Mouse (Mus musculus): ENCODE results near the gene Dnah2. TPM values are rescaled to one million over a fixed set of nuclear protein-coding genes. Genes with fewer than 3 reads are reported as not detected.
"Not testable (repeated sequence)": the region's sequence is repeated elsewhere in the genome, so short reads cannot be mapped to it uniquely, and the experiment has no call there.

Gene Dnah2
- polyA plus RNA-seq, 1 experiment from 2014 or later = 0.90 TPM

DNA sequence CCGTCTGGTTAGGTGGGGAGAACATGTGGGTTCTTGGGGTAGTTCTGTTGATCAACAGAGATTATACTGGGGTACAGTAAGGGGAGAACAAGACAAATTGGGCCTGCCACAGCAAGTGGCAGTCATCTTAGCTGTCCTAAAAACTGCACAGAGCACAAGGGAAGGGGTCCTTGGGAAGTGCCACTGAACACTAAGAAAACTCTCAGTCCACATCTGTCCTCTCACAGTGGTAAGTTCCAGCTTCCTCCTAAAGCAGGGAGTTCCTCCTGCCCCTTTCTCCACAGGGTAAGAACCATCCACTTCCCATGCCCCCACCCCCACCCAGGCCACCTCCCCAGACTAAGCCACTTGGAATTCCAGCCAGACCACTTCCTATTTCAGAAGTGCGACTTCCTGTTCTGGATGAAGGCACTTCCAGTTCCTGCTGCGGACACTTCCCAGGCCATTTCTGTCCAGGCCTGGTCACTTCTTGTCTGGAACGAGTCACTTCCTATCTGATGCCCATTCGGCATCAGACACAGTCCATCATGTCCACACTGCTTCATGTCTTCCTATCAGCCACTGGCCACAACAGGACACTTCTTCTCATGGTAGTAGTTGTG lies 5.7 kb upstream of the Dnah2 start:
- Histone ChIP-seq H3K4me2 (replicated peaks; ENCODE audit: low read depth, low read length) (no peak overlapping the region), H3K36me3 (ENCODE audit: insufficient read depth, low read length) (no peaks in the 10 kb centered on the region), H3K4me3 (ENCODE audit: low read length) (no peak overlapping the region), H3K4me1 (ENCODE audit: insufficient read depth, low read length) (peaks cover 15% of the 10 kb centered on the region), H3K27me3 (ENCODE audit: insufficient read depth, low read length) (no peaks in the 10 kb centered on the region), H3K27ac (ENCODE audit: low read length) (no peak overlapping the region), H3K9ac (replicated peaks; ENCODE audit: low read length) (no peak overlapping the region), H3K9me3 (ENCODE audit: low read length) (no peaks in the 10 kb centered on the region)
- 80% methylated on average over 5 of the region's 5 CpGs for WGBS
- no peak for ATAC-seq (ENCODE audit: low FRiP score, low TSS enrichment)

DNA sequence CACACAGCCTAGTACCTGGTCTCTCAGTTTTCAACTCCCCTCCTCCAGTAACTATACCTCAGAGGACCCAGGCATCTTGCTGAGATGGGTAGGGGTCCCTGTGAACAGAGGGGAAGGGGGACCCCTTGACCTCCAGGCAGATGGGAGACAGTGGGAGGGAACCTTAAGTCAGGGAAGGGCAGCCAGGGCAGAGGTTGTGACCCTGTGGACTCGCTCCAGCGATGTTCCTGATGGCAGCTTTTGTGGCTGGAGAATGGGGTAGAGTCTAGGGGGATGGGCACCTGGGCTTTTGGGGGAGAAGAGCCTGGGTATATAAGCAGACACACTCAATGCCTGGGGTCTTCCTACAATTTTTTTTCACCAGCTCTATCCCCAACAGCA lies 4.4 kb upstream of the Dnah2 start:
- Histone ChIP-seq H3K9me3 (ENCODE audit: low read length) (no peaks in the 10 kb centered on the region), H3K36me3 (ENCODE audit: insufficient read depth, low read length) (no peaks in the 10 kb centered on the region), H3K27me3 (ENCODE audit: insufficient read depth, low read length) (no peaks in the 10 kb centered on the region), H3K4me3 (ENCODE audit: low read length) (no peak overlapping the region), H3K9ac (replicated peaks; ENCODE audit: low read length) (no peak overlapping the region), H3K4me1 (ENCODE audit: insufficient read depth, low read length) (peaks cover 9% of the 10 kb centered on the region; the same call in 1 of the 2 replicates), H3K27ac (ENCODE audit: low read length) (no peak overlapping the region), H3K4me2 (replicated peaks; ENCODE audit: low read depth, low read length) (no peak overlapping the region)
- ATAC-seq (ENCODE audit: low FRiP score, low TSS enrichment) = no peak
- WGBS = 16% methylated on average over 2 of the region's 2 CpGs

DNA sequence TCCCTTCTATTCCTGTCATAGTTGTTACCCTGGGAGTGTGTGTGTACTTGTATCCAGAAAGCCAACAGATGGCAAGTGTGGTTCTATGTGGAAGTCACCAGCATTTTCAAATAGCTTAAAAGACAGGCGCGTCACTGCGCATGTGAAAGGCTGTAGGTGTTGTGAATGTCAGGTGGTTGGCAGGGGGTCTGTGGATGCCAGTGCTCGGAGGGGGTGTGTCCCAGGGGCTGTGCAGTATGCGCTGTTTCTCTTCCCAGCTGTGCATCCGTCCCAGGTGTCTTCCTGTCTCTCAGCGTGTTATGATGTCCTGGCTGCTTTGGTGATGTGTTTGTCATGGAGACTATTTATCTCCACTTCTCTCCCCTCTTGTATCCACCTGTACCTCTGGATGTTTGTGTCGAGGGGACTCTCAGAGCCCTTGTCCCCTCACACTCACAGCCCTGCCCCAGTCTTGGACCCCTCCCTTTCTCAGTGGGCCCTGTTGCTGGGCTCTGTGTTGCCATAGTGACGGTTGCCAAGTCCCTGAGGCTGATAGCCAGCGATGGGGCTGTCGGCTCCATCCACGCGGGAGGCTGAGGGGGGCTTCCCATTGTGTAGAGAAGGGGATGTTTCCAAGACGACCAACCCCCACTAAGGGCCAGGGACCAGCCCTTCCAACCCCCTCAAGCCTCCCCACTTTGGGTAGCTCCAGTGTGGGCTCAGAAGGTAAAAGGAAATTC lies 3.9 kb upstream of the Dnah2 start:
- 0 out of 2 replicates have a peak, but pooled peaks cover 3% of the 10 kb centered on the region for H3K27me3 ChIP-seq (ENCODE audit: insufficient read depth, low read length)
- no peak overlapping the region for H3K9ac ChIP-seq (replicated peaks; ENCODE audit: low read length)
- peaks cover 9% of the 10 kb centered on the region; the same call in 1 of the 2 replicates for H3K4me1 ChIP-seq (ENCODE audit: insufficient read depth, low read length)
- H3K36me3 ChIP-seq (ENCODE audit: insufficient read depth, low read length) = no peaks in the 10 kb centered on the region
- no peak overlapping the region for H3K27ac ChIP-seq (ENCODE audit: low read length)
- no peak for ATAC-seq (ENCODE audit: low FRiP score, low TSS enrichment)
- H3K4me3 ChIP-seq (ENCODE audit: low read length) = no peak overlapping the region
- H3K9me3 ChIP-seq (ENCODE audit: low read length) = no peaks in the 10 kb centered on the region
- no peak overlapping the region for H3K4me2 ChIP-seq (replicated peaks; ENCODE audit: low read depth, low read length)
- 29% methylated on average over 14 of the region's 14 CpGs for WGBS

DNA sequence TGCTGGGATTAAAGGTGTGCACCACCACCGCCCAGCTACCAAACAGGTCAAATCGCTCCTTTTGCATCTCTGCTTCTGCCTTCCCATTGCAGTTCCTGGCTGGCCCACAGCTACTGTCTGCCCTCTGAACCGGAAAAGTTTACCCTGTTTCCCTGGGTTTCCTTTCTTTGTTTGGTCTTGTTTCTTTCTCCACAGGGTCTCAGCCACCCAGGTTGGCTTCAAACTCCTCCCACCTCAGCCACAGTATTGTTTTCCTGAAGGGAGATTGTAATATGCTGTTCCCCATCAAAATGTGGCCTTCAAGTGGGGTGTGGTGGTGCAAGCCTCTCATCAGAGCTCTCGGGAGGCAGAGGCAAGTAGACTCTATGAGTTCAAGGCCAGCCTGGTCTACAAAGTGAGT lies 2.4 kb upstream of the Dnah2 start:
- no peak overlapping the region for H3K27ac ChIP-seq (ENCODE audit: low read length)
- ATAC-seq (ENCODE audit: low FRiP score, low TSS enrichment) = no peak
- no peak overlapping the region for H3K9ac ChIP-seq (replicated peaks; ENCODE audit: low read length)
- H3K27me3 ChIP-seq (ENCODE audit: insufficient read depth, low read length) = 0 out of 2 replicates have a peak, but pooled peaks cover 3% of the 10 kb centered on the region
- H3K36me3 ChIP-seq (ENCODE audit: insufficient read depth, low read length) = no peaks in the 10 kb centered on the region
- peaks cover 18% of the 10 kb centered on the region for H3K4me1 ChIP-seq (ENCODE audit: insufficient read depth, low read length)
- H3K9me3 ChIP-seq (ENCODE audit: low read length) = no peaks in the 10 kb centered on the region
- no peak overlapping the region for H3K4me2 ChIP-seq (replicated peaks; ENCODE audit: low read depth, low read length)
- H3K4me3 ChIP-seq (ENCODE audit: low read length) = no peak overlapping the region
- WGBS = 73% methylated on average over 4 of the region's 4 CpGs

DNA sequence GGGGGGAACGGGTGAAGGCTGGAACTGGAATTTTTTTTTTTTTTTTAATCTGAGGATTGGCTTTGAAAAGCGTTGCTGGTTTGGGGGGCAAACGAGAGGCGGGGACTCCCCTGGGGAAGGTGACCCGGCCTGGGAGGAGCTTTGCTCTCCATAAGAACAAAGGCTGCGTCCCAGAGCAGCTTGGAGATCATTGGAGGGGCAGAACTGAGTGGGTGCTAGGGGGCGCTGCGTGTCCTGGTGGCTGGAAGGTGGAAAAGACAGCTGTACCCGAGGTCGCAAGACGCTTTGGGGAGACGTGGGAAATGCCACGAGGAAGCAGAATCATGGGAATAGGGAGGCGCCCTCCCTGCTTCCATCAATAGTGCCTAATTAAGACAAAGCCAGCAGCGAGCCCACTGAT lies 1.8 kb downstream of the Dnah2 start:
- Histone ChIP-seq H3K27ac (ENCODE audit: low read length) (peak overlapping the region; percentile 69), H3K27me3 (ENCODE audit: insufficient read depth, low read length) (0 out of 2 replicates have a peak, but pooled peaks cover 3% of the 10 kb centered on the region), H3K4me3 (ENCODE audit: low read length) (peak overlapping the region; percentile 60), H3K9me3 (ENCODE audit: low read length) (no peaks in the 10 kb centered on the region), H3K4me2 (replicated peaks; ENCODE audit: low read depth, low read length) (peak overlapping the region; percentile 80), H3K36me3 (ENCODE audit: insufficient read depth, low read length) (no peaks in the 10 kb centered on the region), H3K9ac (replicated peaks; ENCODE audit: low read length) (peak overlapping the region; percentile 74), H3K4me1 (ENCODE audit: insufficient read depth, low read length) (peaks cover 24% of the 10 kb centered on the region)
- WGBS = 2% methylated on average over 15 of the region's 15 CpGs
- no peak for ATAC-seq (ENCODE audit: low FRiP score, low TSS enrichment)

DNA sequence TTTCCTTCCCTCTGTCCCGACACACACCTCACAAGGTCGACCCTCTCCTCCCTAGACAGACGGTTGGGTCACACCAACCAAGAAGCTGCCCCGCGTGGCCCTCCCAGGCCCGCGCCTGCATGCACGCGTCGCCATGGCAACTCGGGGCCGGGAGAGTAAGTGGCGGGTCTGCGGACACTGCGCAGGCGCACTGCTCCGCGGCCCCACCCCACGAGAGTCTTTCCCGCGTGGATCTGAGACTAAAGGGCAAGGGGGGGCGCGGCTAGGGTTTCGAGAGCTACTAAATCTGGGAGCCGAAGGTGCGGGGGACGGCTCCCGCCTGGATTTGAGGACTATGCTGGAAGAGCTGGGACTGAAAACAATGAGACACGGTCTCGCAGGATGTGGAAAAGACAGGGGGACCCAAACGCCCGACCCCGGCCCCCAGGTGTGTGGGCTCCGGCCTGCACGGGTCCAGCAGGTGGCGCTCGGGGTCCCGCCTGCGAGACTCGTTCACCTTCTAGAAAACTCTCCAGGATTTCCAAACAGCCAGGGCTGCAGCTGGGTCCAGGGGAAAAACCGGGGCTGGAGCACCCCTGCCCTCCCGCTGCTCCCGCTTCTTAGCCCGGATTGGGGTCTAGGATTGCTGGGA lies 2.4 kb downstream of the Dnah2 start:
- Histone ChIP-seq H3K9me3 (ENCODE audit: low read length) (no peaks in the 10 kb centered on the region), H3K9ac (replicated peaks; ENCODE audit: low read length) (peak overlapping the region; percentile 74), H3K4me3 (ENCODE audit: low read length) (peak overlapping the region; percentile 60), H3K27ac (ENCODE audit: low read length) (peak overlapping the region; percentile 69), H3K36me3 (ENCODE audit: insufficient read depth, low read length) (no peaks in the 10 kb centered on the region), H3K4me1 (ENCODE audit: insufficient read depth, low read length) (peaks cover 24% of the 10 kb centered on the region), H3K4me2 (replicated peaks; ENCODE audit: low read depth, low read length) (peak overlapping the region; percentile 80), H3K27me3 (ENCODE audit: insufficient read depth, low read length) (0 out of 2 replicates have a peak, but pooled peaks cover 3% of the 10 kb centered on the region)
- peak; percentile 76 for ATAC-seq (ENCODE audit: low FRiP score, low TSS enrichment)
- WGBS = under 1% methylated on average over 44 of the region's 44 CpGs

DNA sequence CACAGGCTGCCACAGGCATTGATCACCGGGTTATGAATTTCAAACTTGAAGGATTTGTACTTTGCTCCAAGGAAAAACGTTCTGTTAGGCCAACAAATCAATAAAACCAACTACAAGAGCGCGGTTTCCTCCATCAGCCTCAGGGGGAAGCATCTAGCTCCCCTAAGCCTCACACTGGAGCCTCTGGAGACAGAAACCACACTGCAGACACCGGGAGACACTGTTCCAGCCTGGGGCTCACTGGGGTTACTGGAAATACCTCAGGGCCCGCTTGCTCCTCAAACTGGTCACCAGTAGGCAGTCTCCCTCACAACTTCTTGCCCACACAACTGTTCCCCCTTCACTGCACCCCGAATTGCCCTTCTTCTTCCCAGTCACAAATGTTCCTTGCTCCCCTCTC lies 3.0 kb downstream of the Dnah2 start:
- ATAC-seq (ENCODE audit: low FRiP score, low TSS enrichment) = no peak
- peaks cover 24% of the 10 kb centered on the region for H3K4me1 ChIP-seq (ENCODE audit: insufficient read depth, low read length)
- WGBS = 16% methylated on average over 7 of the region's 7 CpGs
- H3K4me2 ChIP-seq (replicated peaks; ENCODE audit: low read depth, low read length) = peak overlapping the region; percentile 80
- no peaks in the 10 kb centered on the region for H3K9me3 ChIP-seq (ENCODE audit: low read length)
- H3K27ac ChIP-seq (ENCODE audit: low read length) = peak overlapping the region; percentile 69
- no peaks in the 10 kb centered on the region for H3K36me3 ChIP-seq (ENCODE audit: insufficient read depth, low read length)
- peak overlapping the region; percentile 60 for H3K4me3 ChIP-seq (ENCODE audit: low read length)
- 0 out of 2 replicates have a peak, but pooled peaks cover 3% of the 10 kb centered on the region for H3K27me3 ChIP-seq (ENCODE audit: insufficient read depth, low read length)
- H3K9ac ChIP-seq (replicated peaks; ENCODE audit: low read length) = peak overlapping the region; percentile 74

DNA sequence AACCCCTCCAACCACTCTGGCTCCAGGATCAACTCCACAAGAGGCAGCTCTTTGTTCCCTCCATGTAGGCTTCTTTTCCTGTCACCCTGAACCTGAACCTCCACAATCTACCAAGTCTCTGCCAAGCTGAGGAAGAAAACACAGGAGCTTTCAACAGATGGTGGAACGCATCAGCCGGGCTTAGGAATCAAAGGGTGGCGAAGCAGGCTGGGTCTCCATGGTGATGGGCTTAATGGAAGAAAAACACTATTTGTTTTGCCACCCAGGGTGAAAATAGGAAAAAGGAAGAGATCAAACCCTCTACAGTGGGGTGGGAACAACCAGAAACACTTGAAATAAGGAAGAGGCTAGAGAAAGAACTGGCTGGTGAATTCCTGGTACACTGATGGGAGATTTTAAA lies 5.3 kb downstream of the Dnah2 start:
- Histone ChIP-seq H3K4me3 (ENCODE audit: low read length) (no peak overlapping the region), H3K9me3 (ENCODE audit: low read length) (no peaks in the 10 kb centered on the region), H3K4me1 (ENCODE audit: insufficient read depth, low read length) (peaks cover 15% of the 10 kb centered on the region), H3K36me3 (ENCODE audit: insufficient read depth, low read length) (no peaks in the 10 kb centered on the region), H3K9ac (replicated peaks; ENCODE audit: low read length) (no peak overlapping the region), H3K27me3 (ENCODE audit: insufficient read depth, low read length) (0 out of 2 replicates have a peak, but pooled peaks cover 3% of the 10 kb centered on the region), H3K4me2 (replicated peaks; ENCODE audit: low read depth, low read length) (no peak overlapping the region), H3K27ac (ENCODE audit: low read length) (no peak overlapping the region)
- ATAC-seq (ENCODE audit: low FRiP score, low TSS enrichment) = no peak
- WGBS = 45% methylated on average over 3 of the region's 3 CpGs

DNA sequence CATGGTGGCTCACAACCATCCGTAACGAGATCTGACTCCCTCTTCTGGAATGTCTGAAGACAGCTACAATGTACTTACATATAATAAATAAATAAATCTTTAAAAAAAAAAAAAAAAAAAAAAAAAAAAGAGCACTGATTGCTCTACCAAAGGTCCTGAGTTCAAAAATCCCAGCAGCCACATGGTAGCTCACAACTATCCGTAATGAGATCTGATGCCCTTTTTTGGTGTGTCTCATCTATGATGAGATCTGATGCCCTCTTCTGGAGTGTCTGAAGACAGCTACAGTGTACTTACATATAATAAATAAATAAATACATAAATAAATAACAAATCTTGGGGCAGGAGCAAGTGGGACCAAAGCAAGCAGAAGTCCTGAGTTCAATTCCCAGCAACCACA lies 7.2 kb downstream of the Dnah2 start:
- ATAC-seq (ENCODE audit: low FRiP score, low TSS enrichment); H3K4me1 ChIP-seq (ENCODE audit: insufficient read depth, low read length); H3K27ac ChIP-seq (ENCODE audit: low read length); H3K9ac ChIP-seq (replicated peaks; ENCODE audit: low read length); H3K4me3 ChIP-seq (ENCODE audit: low read length); H3K4me2 ChIP-seq (replicated peaks; ENCODE audit: low read depth, low read length); H3K36me3 ChIP-seq (ENCODE audit: insufficient read depth, low read length); H3K27me3 ChIP-seq (ENCODE audit: insufficient read depth, low read length); H3K9me3 ChIP-seq (ENCODE audit: low read length): not testable (repeated sequence)
- 68% methylated on average over 1 of the region's 3 CpGs for WGBS

DNA sequence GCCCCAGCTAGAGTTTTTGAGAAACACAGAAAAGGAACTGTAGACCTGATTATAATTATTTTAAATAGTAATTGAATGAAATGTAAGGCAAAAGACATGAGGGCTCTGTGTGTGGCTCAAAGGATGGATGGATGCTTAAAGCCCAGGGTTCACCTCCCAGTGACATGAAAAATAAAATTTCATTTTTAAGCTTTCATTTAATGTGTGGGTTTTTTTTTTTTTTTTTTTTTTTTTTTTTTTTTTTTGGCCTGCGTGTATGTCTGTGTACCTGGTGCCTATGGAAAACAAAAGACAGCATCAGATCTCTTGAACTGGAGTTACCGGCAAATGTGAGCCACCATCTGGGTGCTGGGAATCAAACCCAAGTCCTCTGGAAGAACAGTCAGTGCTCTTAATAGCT lies 8.2 kb downstream of the Dnah2 start:
- H3K4me3 ChIP-seq (ENCODE audit: low read length) = no peak overlapping the region
- H3K9me3 ChIP-seq (ENCODE audit: low read length) = no peaks in the 10 kb centered on the region
- no peak overlapping the region for H3K27ac ChIP-seq (ENCODE audit: low read length)
- ATAC-seq (ENCODE audit: low FRiP score, low TSS enrichment) = no peak
- WGBS = 95% methylated on average over 2 of the region's 2 CpGs
- H3K9ac ChIP-seq (replicated peaks; ENCODE audit: low read length) = no peak overlapping the region
- no peaks in the 10 kb centered on the region for H3K36me3 ChIP-seq (ENCODE audit: insufficient read depth, low read length)
- no peaks in the 10 kb centered on the region for H3K27me3 ChIP-seq (ENCODE audit: insufficient read depth, low read length)
- H3K4me1 ChIP-seq (ENCODE audit: insufficient read depth, low read length) = 0 out of 2 replicates have a peak, but pooled peaks cover under 1% of the 10 kb centered on the region
- H3K4me2 ChIP-seq (replicated peaks; ENCODE audit: low read depth, low read length) = no peak overlapping the region

All from kidney, embryonic 16.5 days (tissue).